Mouse (Mus musculus) CD4-positive, CD25-positive, alpha-beta regulatory T cell (primary cell): ENCODE data around the gene Tmem200b. TPM values are rescaled to one million over a fixed set of nuclear protein-coding genes. Genes with fewer than 3 reads are reported as not detected.

Experiments
- polyA plus RNA-seq: library from polyadenylated mRNA; unstranded; fragments of 100-300 nt; shearing (Covaris generic); gene quantifications from one replicate; pipeline ENCODE4 v1.2.1, GENCODE M21; 2017

Gene Tmem200b
- polyA plus RNA-seq, result not detected

GRCm38 (mm10) chr4:131921461-131922346 is at the start of gene Tmem200b:
Gene Tmem200b (plus strand): TSS chr4:131921771.

GRCm38 (mm10) chr4:131873293-131874168 is 48.0 kb upstream of the Tmem200b start, which contains the start of gene Srsf4:
Gene Srsf4 (plus strand): TSS chr4:131873617.

Other genes with a start within 250 kb of the Tmem200b start
- not detected for gene Ptpru, start 83.5 kb upstream of the Tmem200b start, polyA plus RNA-seq
- 34.8 TPM for gene Mecr, start 78.3 kb upstream of the Tmem200b start, polyA plus RNA-seq
- 134 TPM for gene Srsf4, start 48.2 kb upstream of the Tmem200b start, polyA plus RNA-seq
- gene Gm10300, start 152.9 kb downstream of the Tmem200b start, polyA plus RNA-seq, result 0.11 TPM
- gene Epb41, start 153.6 kb downstream of the Tmem200b start, polyA plus RNA-seq, result 77.1 TPM
- not detected for gene Oprd1, start 222.7 kb downstream of the Tmem200b start, polyA plus RNA-seq